Mouse (Mus musculus) cerebellum, postnatal 25 days (tissue): Measurements from ENCODE around the gene Nek9.

Experiments
- DNase-seq, 2 experiments: peaks; one replicate each; pipeline ENCODE4 v3.0.0; 2021; ENCODE audit warnings: mixed read lengths in 2 of 2

Nek9 gene

GRCm38 (mm10) chr12:85346374-85346773 is 7.2 kb upstream of the Nek9 start:
- peak in 1 of 2 experiments; percentile 62 for DNase-seq

- no peak for DNase-seq
Observed at GRCm38 (mm10) chr12:85345559-85345958, 6.4 kb upstream of the Nek9 start.

- no peak for DNase-seq
Observed at GRCm38 (mm10) chr12:85344252-85344651, 5.1 kb upstream of the Nek9 start.

GRCm38 (mm10) chr12:85342310-85342709 is 3.1 kb upstream of the Nek9 start:
- no peak for DNase-seq

GRCm38 (mm10) chr12:85341131-85341530 is 2.0 kb upstream of the Nek9 start:
- DNase-seq = peak in 1 of 2 experiments; percentile 27

- DNase-seq = no peak
Observed at GRCm38 (mm10) chr12:85339947-85340346, 785 bp upstream of the Nek9 start.

GRCm38 (mm10) chr12:85338815-85339214 is 347 bp downstream of the Nek9 start:
- no peak for DNase-seq

GRCm38 (mm10) chr12:85337567-85338311 is 1.4 kb downstream of the Nek9 start:
- DNase-seq = no peak

GRCm38 (mm10) chr12:85330153-85330552 is 9.0 kb downstream of the Nek9 start:
- DNase-seq = no peak

GRCm38 (mm10) chr12:85308651-85309050 is 30.5 kb downstream of the Nek9 start:
- DNase-seq = peak; percentile 57 to 67

GRCm38 (mm10) chr12:85305247-85305892 is 33.8 kb downstream of the Nek9 start:
- peak; percentile 84 to 89 for DNase-seq

- no peak for DNase-seq
Observed at GRCm38 (mm10) chr12:85304725-85305124, 34.4 kb downstream of the Nek9 start.

GRCm38 (mm10) chr12:85303256-85303655 is 35.9 kb downstream of the Nek9 start:
- DNase-seq = no peak

GRCm38 (mm10) chr12:85298835-85299180 is 40.4 kb downstream of the Nek9 start:
- DNase-seq = no peak

- no peak for DNase-seq
Observed at GRCm38 (mm10) chr12:85298127-85298834, 40.9 kb downstream of the Nek9 start.

GRCm38 (mm10) chr12:85297345-85297997 is 41.7 kb downstream of the Nek9 start:
- DNase-seq = no peak

- DNase-seq = no peak
Observed at GRCm38 (mm10) chr12:85296915-85297314, 42.2 kb downstream of the Nek9 start.

- no peak for DNase-seq
Observed at GRCm38 (mm10) chr12:85295506-85295905, 43.7 kb downstream of the Nek9 start.

GRCm38 (mm10) chr12:85292906-85293305 is 46.3 kb downstream of the Nek9 start:
- no peak for DNase-seq

- DNase-seq = no peak
Observed at GRCm38 (mm10) chr12:85292288-85292687, 46.9 kb downstream of the Nek9 start.

GRCm38 (mm10) chr12:85291541-85291940 is 47.6 kb downstream of the Nek9 start:
- DNase-seq = no peak

GRCm38 (mm10) chr12:85290633-85291032 is 48.5 kb downstream of the Nek9 start:
- no peak for DNase-seq
